Mouse (Mus musculus) 3134 (cell line): Measurements from ENCODE around the gene Pde4d.
"Not testable (repeated sequence)": the region's sequence is repeated elsewhere in the genome, so short reads cannot be mapped to it uniquely, and the experiment has no call there.

Source experiments
- DNase-seq: peaks from one replicate; pipeline ENCODE4 v3.0.0-alpha.2; 2011; ENCODE audit warnings: low spot score; ENCODE audit not compliant: insufficient read length; ENCODE audit errors: extremely low read depth

The Pde4d gene

GRCm38 (mm10) chr13:109901811-109902210, 1452.1 kb downstream of the Pde4d start:
- no peak for DNase-seq

GRCm38 (mm10) chr13:109902460-109902854, 1452.7 kb downstream of the Pde4d start:
- DNase-seq, result not testable (repeated sequence)

GRCm38 (mm10) chr13:109902855-109903763, 1453.4 kb downstream of the Pde4d start:
- no peak for DNase-seq

- DNase-seq, result no peak
Observed at GRCm38 (mm10) chr13:109903764-109904510, 1454.2 kb downstream of the Pde4d start.

GRCm38 (mm10) chr13:109906342-109906888, 1456.7 kb downstream of the Pde4d start:
- no peak for DNase-seq

GRCm38 (mm10) chr13:109907634-109908033, 1457.9 kb downstream of the Pde4d start:
- DNase-seq, result no peak

GRCm38 (mm10) chr13:109908386-109908785, 1458.6 kb downstream of the Pde4d start:
- no peak for DNase-seq

- no peak for DNase-seq
Observed at GRCm38 (mm10) chr13:109909111-109909510, 1459.4 kb downstream of the Pde4d start.

- DNase-seq, result no peak
Observed at GRCm38 (mm10) chr13:109910915-109911314, 1461.2 kb downstream of the Pde4d start.

- DNase-seq, result no peak
Observed at GRCm38 (mm10) chr13:109912635-109913034, 1462.9 kb downstream of the Pde4d start.

GRCm38 (mm10) chr13:109914246-109914645, 1464.5 kb downstream of the Pde4d start:
- DNase-seq, result no peak

GRCm38 (mm10) chr13:109914846-109915245, 1465.1 kb downstream of the Pde4d start:
- DNase-seq, result no peak

- DNase-seq, result no peak
Observed at GRCm38 (mm10) chr13:109915501-109915900, 1465.8 kb downstream of the Pde4d start.

- no peak for DNase-seq
Observed at GRCm38 (mm10) chr13:109915964-109916363, 1466.2 kb downstream of the Pde4d start.

- DNase-seq, result no peak
Observed at GRCm38 (mm10) chr13:109917551-109917950, 1467.8 kb downstream of the Pde4d start.

- no peak for DNase-seq
Observed at GRCm38 (mm10) chr13:109918631-109919030, 1468.9 kb downstream of the Pde4d start.

- DNase-seq, result no peak
Observed at GRCm38 (mm10) chr13:109920256-109920655, 1470.5 kb downstream of the Pde4d start.

- DNase-seq, result no peak
Observed at GRCm38 (mm10) chr13:109921336-109922038, 1471.7 kb downstream of the Pde4d start.

- no peak for DNase-seq
Observed at GRCm38 (mm10) chr13:109922228-109922627, 1472.5 kb downstream of the Pde4d start.

- no peak for DNase-seq
Observed at GRCm38 (mm10) chr13:109922782-109923181, 1473.0 kb downstream of the Pde4d start.

- no peak for DNase-seq
Observed at GRCm38 (mm10) chr13:109924771-109925170, 1475.0 kb downstream of the Pde4d start.
